Mouse (Mus musculus) liver, embryonic 12.5 days (tissue): ENCODE results near the gene Gm10153. TPM values are rescaled to one million over a fixed set of nuclear protein-coding genes. Genes with fewer than 3 reads are reported as not detected.

Source experiments
- ATAC-seq: fragments of 200-750 bp; cut with Nextera tagmentation; 2 replicates; pipeline ENCODE4 v1.8.0; 2017; ENCODE audit warnings: moderate number of reproducible peaks, mild to moderate bottlenecking, moderate library complexity
- H3K27ac ChIP-seq: fragments of 300-500 bp; sonication (generic); 2 replicates; pipeline ENCODE4 v1.5.1; 2016; ENCODE audit warnings: mild to moderate bottlenecking
- H3K27me3 ChIP-seq: fragments of 300-500 bp; sonication (generic); replicated peaks from 2 replicates; pipeline ENCODE4 v1.6.1; 2016; ENCODE audit warnings: mild to moderate bottlenecking, moderate library complexity
- H3K36me3 ChIP-seq: fragments of 300-500 bp; sonication (generic); 2 replicates; pipeline ENCODE4 v1.6.1; 2016; ENCODE audit warnings: mild to moderate bottlenecking, moderate library complexity
- H3K4me1 ChIP-seq: fragments of 300-500 bp; sonication (generic); 2 replicates; pipeline ENCODE4 v1.6.1; 2016
- H3K4me2 ChIP-seq: fragments of 300-500 bp; sonication (generic); 2 replicates; pipeline ENCODE4 v1.6.1; 2016; ENCODE audit warnings: mild to moderate bottlenecking, moderate library complexity
- H3K4me3 ChIP-seq: fragments of 300-500 bp; sonication (generic); 2 replicates; pipeline ENCODE4 v1.5.1; 2016; ENCODE audit warnings: mild to moderate bottlenecking, moderate library complexity
- H3K9ac ChIP-seq: fragments of 300-500 bp; sonication (generic); 2 replicates; pipeline ENCODE4 v1.6.1; 2016; ENCODE audit warnings: mild to moderate bottlenecking, moderate library complexity
- H3K9me3 ChIP-seq: fragments of 300-500 bp; sonication (generic); replicated peaks from 2 replicates; pipeline ENCODE4 v1.6.1; 2016; ENCODE audit warnings: mild to moderate bottlenecking, moderate library complexity
- WGBS: fragments of 180-500 bp; shearing (Covaris S2); methylation state at CpG from one replicate; pipeline ENCODE4 v1.1.7; 2016; ENCODE audit not compliant: insufficient replicate concordance; 5-methylcytosine and 5-hydroxymethylcytosine counted together
- polyA plus RNA-seq: library from polyadenylated mRNA; unstranded; fragments of >200 nt; fragmentation: Nextera tagmentation; extraction: Ambion mirVana; gene quantifications from 2 replicates; pipeline ENCODE4 v1.2.1, GENCODE M21; 2016

Gm10153 gene
- polyA plus RNA-seq, 1 experiment from 2014 or later: not detected

GRCm38 (mm10) chr7:142140696-142141095, 49.5 kb downstream of the Gm10153 start:
- Histone ChIP-seq H3K9ac (no peak overlapping the region), H3K9me3 (no peaks in the 10 kb centered on the region), H3K36me3 (no peaks in the 10 kb centered on the region), H3K27me3 (0 out of 2 replicates have a peak, but pooled peaks cover 3% of the 10 kb centered on the region), H3K4me2 (no peak overlapping the region), H3K4me1 (no peaks in the 10 kb centered on the region), H3K4me3 (no peak overlapping the region), H3K27ac (no peak overlapping the region)
- 11% methylated on average over 1 of the region's 1 CpGs for WGBS
- ATAC-seq: no peak

Other genes starting within 250 kb of the Gm10153 start
- 0.23 and 0.33 TPM in 2 replicates for gene Brsk2, start 240.6 kb downstream of the Gm10153 start, polyA plus RNA-seq
- 62.9 and 64.6 TPM in 2 replicates for gene Mob2, start 129.3 kb downstream of the Gm10153 start, polyA plus RNA-seq
- 7.4 and 7.5 TPM in 2 replicates for gene Dusp8, start 94.5 kb downstream of the Gm10153 start, polyA plus RNA-seq
- not detected in 2 replicates for gene Gm45618, start 69.7 kb downstream of the Gm10153 start, polyA plus RNA-seq
- gene Gm39115, start 54.4 kb downstream of the Gm10153 start, polyA plus RNA-seq: not detected in 2 replicates
- not detected in 2 replicates for gene Gm45337, start 45.8 kb downstream of the Gm10153 start, polyA plus RNA-seq
- gene Gm29735, start 33.3 kb downstream of the Gm10153 start, polyA plus RNA-seq: not detected in 2 replicates
- not detected in 2 replicates for gene Gm4553, start 24.6 kb downstream of the Gm10153 start, polyA plus RNA-seq
- not detected in 2 replicates for gene Krtap5-2, start 14.4 kb downstream of the Gm10153 start, polyA plus RNA-seq
- gene Krtap5-3, start 11.0 kb upstream of the Gm10153 start, polyA plus RNA-seq: not detected in 2 replicates
- gene Gm7579, start 21.5 kb upstream of the Gm10153 start, polyA plus RNA-seq: not detected in 2 replicates
- gene Krtap5-5, start 39.6 kb upstream of the Gm10153 start, polyA plus RNA-seq: not detected in 2 replicates
- not detected in 2 replicates for gene Gm40460, start 50.7 kb upstream of the Gm10153 start, polyA plus RNA-seq
- gene Gm2431, start 68.0 kb upstream of the Gm10153 start, polyA plus RNA-seq: not detected in 2 replicates
- not detected in 2 replicates for gene Gm4559, start 84.0 kb upstream of the Gm10153 start, polyA plus RNA-seq
- gene Krtap5-1, start 106.7 kb upstream of the Gm10153 start, polyA plus RNA-seq: not detected in 2 replicates
- not detected in 2 replicates for gene Krtap5-4, start 113.2 kb upstream of the Gm10153 start, polyA plus RNA-seq
- gene Ifitm10, start 183.4 kb upstream of the Gm10153 start, polyA plus RNA-seq: 1.5 and 2.5 TPM in 2 replicates
- 1.4 TPM in 1 of 2 replicates, not detected in the other for gene Gm49369, start 192.3 kb upstream of the Gm10153 start, polyA plus RNA-seq
- 289 and 295 TPM in 2 replicates for gene Ctsd, start 197.6 kb upstream of the Gm10153 start, polyA plus RNA-seq
- gene Syt8, start 244.5 kb upstream of the Gm10153 start, polyA plus RNA-seq: not detected in 2 replicates